Mouse (Mus musculus): Measurements from ENCODE around the gene Neurl1a.

The Neurl1a gene

DNA sequence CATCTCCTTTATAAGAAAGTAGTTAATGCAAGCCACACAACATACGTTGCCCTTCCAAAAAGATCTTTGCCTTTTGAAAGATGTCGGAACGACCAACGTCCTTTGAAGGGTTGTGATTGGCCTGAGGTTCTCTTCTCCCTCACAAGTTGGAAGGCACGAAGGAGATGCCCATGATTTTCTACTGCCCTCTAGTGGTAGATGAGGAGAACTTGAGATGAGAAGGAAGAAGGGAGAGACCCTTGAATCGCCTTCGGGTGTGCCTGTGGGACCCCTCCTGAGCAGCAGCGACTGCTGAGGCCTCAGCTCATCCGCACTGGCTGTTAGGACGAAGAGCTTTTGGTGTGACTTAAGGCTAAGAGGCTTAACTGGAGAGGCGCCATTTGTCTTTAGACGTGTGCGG lies 10.4 kb upstream of the Neurl1a start:
- peak; percentile 91 for DNase-seq

DNA sequence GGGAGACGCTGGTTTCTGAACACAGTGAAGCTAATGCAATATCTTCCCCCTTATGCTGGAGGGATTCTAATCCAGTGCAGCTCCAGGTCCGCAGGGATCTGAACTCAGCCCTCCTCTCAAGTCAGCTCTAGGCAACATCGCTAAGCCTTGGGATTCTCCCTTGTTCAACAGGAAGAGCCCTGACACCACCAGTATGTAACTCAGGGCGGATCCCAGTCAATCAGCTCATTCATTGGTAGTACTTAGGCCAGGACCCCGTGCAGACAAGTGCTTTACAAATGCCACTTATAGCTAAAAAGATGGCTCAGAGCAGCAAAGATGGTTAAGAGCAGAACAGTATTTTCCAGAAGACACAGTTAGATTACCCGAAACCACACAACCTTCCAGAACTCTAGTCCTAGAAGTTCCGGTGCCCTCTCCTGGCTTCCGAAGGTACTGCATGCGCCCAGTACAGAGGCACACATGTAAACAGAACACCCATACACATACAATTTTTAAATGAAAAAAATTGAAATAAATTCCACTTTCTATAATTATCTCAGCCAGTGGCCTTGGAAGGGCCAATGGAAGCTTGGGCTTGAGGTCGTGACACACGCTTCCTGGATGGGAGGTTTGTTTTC lies 9.7 kb upstream of the Neurl1a start:
- peak; percentile 96 for DNase-seq

DNA sequence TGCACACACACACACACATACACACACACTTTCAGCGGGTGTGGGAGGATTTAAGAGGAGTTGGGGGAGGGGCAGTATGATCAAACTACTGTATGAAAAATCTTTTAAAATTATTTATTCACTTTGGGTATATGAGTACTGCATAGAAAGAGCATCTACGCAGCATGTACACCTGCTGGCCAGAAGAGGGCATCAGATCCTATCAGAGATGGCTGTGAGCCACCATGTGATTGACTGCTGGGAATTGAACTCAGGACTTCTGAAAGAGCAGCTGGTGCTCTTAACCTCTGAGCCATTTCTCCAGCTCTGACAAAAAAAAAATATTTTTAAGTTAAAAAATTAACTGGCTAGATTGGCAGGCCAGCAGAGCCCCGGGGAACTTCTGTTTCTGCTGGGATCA lies 4.1 kb upstream of the Neurl1a start:
- no peak for DNase-seq

DNA sequence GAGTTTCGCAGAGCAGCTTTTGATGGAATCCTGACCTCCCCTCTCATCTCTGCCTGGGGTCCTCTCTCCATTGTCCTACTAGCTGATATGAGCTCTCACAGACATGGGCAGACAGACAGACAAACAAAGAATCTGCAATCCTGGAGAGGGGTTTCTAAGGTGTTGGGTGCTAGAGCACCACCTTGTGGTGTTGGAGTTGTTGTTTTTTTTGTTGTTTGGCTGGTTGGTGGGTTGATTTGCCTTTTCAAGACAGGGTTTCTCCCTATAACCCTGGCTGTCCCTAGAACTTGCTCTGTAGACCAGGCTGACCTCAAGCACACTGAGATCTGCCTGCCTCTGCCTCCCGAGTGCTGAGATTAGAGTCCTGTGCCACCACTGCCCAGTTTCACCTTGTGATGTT lies 3.1 kb upstream of the Neurl1a start:
- no peak for DNase-seq

DNA sequence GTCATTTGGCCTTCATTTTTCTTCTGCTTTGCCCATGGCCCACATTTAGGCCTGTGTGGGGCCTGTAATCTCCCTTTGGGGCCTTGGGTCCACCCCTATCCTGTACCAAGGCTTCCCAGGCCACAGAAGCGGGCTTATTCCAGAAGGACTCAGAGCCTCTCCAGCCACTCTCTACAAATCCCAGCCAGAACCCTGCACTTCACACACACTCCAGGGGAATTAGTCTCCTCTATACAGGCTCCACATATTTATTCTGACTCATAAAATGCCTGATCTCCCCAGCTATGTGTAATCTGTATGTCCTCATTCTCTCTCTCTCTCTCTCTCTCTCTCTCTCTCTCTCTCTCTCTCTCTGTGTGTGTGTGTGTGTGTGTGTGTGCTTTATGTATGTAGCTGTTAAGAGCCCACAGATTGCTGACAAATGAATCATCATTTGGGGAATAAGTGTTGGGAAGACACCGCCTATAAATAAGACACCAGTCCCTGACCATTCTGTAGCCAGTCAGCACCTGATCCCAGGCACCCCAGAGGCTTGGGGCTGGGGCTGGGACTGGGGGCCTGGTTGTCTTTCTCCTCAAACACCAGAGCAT lies 1.6 kb upstream of the Neurl1a start:
- no peak for DNase-seq

DNA sequence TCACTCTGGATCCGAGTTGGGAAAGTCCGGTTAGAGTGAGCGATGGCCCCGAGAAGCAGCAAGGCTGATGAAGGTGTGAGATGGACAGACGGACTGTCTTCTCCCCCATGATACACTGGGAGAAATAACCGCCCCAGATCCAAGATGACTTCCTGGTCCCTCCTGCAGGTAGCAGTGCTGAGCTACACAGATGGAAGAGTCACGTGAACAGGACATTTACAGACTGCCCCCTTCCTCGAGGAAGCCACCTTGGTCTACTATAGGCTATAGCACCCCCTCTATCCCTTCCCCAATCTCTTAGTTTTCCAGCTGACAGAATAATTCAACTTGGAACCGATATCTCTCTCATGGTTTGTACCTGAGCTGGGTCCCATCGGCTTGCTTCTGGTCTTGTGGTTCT lies 619 bp upstream of the Neurl1a start:
- DNase-seq = peak; percentile 85

DNA sequence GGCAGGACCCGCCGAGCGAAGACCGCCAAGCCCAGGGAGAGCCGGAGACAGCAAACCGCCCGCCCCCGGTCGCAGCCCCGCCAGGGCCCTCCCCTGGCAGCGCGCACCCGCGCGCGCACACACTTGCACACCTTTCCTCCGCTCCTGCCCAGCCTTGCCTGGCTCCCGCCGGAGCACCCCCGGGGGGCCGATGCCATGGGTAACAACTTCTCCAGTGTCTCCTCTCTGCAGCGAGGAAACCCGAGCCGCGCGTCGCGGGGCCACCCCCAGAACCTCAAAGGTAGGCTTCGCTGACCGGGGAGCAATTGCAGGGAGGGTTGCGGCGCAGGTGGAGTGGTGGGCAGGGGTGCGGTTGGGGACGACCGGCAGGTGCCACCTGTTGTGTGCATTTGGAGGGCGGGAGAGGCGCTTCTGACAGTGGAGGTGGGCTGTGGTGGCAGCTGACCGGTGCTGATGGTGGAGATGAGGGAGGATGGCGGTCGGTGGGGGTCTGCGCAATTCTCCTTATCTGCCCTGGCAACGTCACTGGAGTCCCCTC lies 721 bp downstream of the Neurl1a start:
- no peak for DNase-seq

DNA sequence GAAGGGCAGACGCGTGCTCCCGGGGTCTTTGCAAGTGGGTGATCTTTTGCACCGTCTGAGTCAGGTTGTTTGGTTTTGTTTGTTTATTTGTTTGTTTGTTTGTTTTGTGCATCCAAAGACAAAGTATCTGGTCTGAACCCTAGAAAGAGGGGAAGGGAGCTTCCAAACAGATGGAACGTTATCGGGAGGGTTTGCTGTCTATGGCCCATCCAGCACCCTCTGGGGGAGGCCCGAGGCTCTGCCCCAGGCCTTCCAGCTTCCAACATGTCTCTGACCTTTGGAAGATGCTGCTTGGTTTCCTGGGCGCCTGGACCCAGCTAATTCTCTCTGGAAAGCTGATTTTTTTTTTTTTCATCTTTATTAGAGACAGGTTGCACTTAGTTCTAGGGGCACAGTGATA lies 1.4 kb downstream of the Neurl1a start:
- DNase-seq = no peak

DNA sequence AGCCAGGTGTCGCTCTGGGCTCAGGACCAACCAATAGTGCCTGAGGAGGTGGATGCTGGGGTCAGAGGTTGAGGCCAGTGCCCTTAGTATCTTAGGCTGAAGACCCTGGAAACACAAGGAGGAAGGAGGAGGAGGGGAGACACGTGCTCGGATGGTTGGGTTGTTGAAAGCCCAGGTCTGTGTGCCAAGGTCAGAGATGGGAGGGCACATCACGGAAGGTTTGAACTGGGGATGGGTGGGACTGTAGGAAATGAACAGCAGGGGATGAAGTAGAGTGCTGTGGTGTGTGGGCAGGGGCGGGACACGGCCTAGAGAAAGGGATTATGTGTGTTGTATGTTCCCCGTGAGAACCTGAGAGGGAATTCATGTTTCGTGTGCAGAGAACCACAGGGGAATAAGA lies 5.6 kb downstream of the Neurl1a start:
- DNase-seq = no peak

DNA sequence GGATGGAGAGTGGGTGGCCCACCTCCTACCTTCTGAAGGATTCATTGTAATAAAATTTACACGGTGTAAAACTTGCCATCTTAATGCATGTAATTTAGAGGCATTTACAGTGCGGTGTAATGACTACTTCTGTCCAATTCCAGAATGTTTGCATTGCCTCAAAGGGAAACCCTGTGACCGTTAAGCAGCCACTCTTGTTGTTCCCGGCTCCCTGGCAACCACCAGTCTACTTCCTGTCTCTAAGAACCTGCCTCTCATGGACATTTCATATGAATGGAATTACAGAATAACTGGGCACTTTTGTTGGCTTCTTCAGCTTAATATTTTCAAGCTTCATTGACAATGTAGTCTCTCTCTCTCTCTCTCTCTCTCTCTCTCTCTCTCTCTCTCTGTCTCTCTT lies 6.1 kb downstream of the Neurl1a start:
- no peak for DNase-seq

DNA sequence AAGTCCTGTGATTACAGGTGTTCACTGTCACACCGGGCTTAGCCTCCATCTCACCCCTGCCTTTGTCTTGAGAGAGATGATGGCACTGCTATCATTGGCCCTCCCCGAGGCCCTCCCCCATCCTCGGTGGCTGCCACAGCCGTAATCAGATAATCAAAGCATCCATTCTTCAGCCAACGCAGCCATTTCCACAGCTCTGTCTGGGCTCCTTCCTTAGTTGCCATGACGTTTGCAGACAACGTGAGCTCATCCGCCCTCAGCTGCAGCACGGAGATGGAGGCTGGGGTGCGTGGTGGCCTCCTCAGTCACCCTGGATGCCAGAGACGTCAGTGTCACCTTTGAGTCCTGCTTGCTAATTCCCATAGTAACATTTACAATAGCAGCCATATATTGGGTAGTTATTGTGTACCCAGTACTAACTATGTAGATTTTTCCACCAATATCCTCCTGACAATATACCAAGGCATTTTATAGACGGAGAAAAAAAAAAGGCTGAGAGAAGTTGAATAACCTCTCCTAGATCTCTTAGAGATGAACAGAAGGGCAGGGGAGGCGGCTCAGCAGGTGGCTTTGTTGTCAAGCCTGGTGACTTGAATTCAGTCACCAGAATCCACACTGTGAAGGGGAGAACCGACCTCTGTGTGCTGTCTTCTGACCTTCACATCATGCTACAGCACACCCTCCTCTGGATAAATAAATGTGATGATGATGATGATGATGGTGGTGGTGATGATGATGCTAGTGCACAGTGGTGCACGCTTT lies 8.1 kb downstream of the Neurl1a start:
- peak; percentile 68 for DNase-seq

DNA sequence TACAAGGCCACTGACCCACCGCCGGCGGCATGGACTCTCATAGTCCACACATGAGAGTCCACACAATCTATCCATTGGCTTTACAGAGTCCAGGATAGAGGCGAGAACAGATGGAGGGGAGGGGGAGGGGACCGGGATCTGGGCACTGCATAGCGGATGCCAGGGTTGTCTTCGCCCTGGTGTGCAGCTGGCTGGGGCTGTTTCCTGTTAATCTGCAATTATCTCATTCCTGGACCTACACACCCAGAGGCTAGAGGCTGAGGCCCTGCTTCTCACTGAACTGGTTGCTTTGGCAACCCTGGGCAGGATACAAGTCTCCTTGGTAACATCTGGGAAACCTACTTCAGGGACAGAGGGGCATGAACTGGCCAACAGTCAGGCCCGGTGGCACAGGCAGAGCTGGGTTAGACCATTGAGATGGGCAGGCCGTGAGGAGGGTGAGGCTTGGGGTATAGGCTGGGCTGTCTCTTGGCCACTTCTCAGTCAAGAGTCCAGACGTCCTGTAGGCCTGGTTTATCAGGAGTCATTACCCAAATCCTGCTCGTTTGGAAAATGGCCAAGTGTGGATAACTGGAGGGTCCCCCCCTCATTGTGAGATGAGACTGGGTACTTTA lies 10.0 kb downstream of the Neurl1a start:
- peak; percentile 88 for DNase-seq

DNA sequence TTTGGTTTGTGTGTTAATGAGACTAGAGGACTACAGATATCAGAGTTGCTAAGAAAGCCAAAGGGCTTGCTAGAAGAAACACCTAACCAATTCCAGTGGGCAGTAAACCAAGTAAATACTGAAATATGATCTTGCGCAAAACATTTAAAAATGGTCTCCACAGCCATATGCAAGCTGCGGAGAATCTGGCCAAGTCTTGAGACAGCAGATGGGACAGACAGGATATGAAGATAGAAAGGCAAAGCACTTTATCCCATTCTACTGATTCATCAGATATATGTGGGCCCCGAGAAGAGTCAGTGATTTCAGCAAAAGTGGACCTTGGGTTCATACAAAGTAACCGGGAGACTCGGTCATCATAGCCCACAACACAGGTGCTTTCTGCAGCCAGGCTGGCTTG lies 13.5 kb downstream of the Neurl1a start:
- DNase-seq = no peak

DNA sequence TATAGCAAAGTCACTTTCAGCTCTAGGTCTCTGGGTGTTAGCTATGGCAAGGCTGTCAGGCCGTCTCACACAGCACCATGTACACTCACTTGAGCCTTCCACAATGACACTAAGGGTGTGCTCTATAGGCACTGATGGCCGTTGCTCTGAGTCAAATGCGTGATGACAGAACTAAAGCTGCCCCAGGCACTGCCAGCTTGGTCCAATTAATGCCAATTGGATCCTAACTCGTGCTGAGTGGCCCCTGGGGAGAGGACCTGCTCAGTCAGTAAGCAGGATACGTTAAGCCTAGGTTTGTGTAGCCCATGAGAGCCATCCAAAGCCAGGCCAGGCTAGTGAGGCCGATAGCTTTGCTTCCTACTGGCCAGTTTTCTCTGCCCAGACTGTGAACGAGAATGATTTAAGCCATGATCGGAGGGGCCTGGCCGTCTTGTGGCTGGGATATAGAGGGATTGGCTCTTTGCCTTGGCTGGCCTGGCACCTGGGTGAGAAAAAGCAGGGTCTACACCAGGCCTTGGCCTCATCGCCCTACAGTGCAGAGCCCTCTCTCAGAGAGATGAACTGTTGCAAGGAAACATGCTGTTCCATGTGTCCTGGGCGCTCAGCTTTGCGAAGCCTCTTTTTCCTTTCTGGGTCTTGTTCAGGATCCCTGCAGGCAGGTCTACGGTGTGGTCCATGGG lies 20.2 kb downstream of the Neurl1a start:
- DNase-seq = no peak

DNA sequence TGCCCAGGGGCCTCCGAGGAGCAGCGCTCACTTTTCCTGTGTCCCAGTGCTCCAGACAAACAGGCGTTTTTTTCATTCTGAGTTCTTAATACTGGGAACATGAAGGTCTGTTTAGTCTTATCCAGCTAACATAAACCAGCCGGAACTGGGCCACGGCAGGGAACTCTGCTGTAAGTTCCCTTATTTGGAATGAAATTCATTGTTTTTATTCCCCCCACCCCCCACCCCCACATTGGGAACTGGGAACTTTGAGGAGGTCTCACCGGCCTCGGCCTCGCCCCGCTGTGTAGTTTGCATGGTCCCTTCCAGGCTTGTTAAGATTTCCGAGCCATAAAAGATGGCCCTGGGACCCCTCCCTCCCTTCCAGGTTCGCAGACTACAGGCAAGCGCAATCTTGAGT lies 23.4 kb downstream of the Neurl1a start:
- DNase-seq = no peak

DNA sequence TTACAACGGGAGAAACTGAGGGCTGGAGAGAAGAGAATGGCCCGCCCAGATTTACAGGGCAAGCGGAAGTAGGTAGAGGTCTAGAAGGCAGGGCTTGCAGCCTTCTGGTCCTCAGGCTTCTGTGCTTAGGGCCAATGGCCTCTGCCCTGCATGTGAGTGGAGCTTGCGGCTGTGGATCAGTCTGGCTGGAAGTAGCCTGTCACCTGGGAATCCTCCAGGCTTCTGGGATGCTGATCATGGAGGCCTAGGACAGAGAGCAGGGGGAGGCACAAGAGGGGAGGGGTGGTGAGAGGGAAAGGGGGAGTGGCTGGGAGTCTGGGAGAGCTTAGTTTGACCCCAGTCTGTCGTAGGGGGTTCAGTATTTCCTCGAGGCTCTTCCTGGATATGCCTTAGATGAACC lies 23.8 kb downstream of the Neurl1a start:
- no peak for DNase-seq

DNA sequence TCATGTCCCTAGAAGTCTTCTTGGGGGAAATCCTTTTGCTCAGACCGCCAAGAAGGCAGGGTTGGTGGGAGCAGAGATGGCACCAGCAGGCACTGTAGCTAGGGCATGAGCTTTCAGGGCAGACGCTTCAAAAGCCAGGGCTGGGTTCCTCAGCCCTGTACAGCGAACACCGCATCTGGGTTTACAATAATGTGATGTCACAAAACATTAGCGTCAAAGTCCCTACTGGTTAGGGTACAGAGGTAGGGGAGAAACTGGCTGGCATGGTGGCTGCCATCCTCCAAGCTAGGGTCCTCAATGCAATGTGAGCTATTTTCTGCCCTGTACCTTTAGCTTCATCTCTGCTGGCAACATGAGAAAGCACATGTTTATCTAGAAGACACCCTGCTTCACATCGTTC lies 24.4 kb downstream of the Neurl1a start:
- no peak for DNase-seq

DNA sequence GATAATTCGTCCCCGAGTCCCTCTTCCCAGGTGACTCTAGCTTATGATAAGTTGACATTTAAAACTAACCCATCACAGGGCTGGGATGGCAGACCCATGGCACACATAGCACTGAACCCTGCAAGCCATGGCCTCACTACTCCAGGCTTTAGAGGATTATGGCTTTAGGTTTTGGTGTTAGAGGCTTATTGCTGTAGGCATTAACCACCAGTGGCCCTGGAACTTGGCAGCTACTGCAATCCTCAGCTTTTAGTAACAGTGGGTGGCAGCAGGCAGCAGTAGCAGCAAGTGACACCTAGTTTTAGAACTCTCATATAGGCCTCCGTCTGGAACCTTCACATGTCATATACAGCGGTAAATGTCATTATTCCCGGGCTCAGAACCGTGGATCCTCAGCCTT lies 26.0 kb downstream of the Neurl1a start:
- DNase-seq = no peak

DNA sequence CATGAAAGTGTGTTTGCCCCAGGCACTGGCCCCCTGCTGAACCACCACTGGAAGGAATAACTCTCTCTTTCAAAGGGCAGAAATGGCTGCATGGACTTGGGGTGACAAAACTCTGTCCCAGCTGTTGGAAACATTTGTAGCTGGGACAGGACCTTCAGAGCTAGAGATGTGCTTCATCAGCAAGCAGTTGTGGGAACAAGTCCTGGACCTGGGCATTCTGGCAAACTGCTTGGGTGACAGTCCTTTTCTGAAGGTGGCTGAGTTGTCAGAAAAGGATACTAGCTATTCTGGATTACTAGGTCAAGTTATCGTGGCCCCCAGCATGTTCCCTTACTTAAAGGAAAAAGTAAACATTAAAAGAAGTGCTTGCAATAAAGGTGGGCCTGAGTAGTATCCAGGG lies 27.5 kb downstream of the Neurl1a start:
- no peak for DNase-seq

DNA sequence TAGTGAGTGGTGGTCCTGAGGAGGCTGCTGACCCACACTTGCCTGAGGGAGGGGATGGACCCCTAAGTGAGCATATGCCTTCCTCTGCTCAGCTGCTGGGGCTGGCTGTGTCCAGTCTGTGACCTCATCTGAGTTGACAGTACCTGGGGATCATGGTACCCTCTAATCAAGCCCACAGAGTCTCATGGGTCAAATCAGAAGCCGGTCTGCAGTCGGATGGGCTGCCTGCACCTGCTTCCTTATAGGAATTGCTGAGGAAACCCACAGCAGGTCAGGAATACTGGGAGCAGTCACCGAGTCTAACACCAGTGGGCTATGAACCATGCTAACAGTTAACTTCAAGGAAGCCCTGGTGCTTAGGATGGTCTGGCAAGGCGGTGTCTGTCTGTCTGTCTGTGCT lies 31.8 kb downstream of the Neurl1a start:
- DNase-seq = peak; percentile 86

DNA sequence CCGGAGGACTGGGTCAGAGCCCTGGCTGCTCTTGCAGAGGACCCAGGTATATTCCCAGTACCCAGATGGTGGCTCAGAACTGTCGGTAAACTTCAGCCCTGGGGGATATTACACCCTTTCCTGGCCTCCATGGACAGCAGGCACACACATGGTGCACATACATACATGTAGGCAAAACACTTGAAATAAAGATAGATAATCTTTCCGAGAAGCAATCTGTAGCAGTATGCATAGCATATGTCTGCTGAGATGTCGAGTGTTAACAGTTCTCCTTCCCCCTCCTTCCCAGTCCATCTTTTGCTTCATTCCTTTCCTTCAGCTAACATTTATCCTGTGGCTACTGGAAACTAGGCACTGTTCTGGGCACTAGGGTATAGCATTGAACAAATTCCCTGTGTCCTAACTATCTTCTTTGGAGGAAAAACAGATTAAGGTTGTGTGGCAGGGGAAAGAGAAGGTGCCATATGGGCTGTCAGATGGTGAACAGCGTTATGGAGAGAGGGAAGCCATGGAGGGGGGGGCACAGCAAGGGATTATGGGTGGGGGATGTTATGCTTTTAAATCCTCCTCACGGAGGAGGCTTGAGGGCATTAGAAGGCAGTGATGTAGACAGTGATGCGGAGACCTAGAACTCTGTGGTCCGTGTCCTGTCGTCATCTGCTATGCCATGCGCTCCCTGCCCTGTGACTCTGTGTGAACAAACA lies 33.1 kb downstream of the Neurl1a start:
- no peak for DNase-seq

DNA sequence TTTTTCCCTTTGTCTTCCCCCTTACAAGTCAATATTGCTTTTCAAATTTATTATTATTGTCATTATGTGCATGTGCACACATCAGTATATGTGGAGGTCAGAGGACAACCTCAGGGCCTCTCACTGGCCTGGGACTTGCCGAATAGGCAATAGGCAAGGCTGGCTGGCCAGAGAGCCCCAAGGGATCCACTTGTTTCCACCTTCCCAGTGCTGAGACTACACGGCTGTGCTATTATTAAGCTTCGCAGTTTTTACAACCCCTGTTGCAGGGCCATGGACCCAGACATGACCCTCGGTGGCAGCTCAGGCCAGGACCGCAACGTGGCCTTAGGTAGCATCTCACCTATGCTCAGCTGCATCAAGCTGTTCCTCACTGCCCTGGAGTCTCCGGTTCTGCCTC lies 33.8 kb downstream of the Neurl1a start:
- DNase-seq = no peak

DNA sequence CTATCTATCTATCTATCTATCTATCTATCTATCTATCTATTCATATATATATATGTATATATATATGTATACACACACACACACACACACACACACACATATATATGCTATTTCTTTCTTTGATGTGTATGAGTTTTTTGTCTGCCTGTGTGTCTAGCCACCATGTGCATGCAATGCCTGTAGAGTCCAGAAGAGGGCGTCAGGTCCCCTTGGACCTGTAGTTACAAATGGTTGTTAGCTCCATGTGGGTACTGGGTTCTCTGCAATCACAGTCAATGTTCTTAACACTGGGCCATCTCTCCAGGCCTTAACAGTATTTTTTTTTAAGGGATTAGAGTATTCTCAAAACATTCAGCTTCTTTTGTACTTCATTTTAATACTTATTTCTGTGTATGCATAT lies 34.9 kb downstream of the Neurl1a start:
- DNase-seq = no peak

Measured in heart, adult 11 months (tissue).